Mouse (Mus musculus) cerebellum, postnatal 4 days (tissue): ENCODE results near the gene Smad6.

ENCODE experiments used
- DNase-seq, 2 experiments: peaks; one replicate each; pipeline ENCODE4 v3.0.0; 2022; ENCODE audit warnings: low spot score in 2 of 2, mixed read lengths in 1 of 2

The Smad6 gene

DNA sequence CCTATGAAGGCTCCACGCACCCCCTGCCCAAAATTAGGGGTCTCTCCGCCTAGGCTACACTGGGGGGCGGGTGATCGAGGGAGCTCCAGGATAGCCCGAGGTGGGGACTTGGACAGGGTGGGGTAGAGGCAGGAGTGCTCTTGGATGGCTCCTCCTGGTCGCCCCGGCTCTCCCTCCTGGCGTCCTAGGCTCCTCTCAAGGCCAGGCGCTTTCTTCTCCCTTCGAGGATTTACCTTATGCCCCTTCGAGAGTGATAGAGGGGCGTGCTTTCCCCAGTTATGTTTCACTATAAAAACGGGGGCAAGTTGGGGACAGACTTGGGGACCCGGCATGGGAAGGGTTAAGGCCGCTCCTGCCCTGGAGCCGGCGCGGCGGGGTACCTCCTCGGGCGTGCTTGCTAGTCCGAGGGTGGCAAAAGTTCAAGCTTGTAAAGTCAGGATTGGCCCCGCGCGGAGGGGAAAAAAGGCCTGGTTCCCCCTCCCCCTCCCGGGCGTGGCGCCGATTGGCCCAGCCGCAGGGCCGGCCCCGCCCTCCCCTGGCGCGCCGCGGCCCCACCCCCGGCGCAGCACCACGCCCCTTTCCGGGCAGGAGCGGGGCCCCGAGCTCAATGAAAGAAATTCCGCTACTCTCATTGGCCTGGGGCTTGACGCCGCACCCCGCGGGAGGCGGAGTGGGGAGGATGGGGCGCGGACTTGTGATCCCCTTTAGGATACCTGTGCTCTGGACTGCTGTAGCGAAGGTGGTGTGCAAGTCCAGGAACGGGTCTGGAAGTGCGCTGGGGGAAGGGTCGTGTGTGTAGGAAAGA, 905 bp upstream of the Smad6 start:
- DNase-seq = peak; percentile 75 to 82

DNA sequence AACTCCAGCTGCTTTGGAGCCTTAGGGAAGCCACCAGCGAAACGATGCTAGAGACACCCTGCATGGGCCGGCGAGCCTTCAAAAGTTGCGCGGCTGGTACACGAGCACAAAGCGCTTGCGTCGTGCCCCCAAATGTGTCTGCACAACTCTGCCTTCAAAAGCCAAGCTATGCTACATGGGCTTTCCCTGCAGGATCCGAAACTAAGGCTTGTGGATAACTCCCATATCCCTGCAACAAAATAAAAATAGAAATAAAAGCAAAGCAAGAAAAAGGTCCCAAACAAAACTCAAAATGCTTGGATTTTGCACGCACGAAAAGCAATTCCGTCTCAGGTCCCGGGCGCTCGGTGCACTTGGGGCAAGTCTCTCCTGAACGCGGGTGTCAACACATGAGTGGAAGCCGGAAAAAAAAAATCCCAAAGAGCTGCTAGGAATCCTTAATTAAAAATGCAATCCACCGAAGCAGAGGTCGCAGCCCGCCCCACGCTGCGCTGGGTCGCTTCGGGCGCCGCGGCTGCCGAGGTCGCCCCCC, 474 bp downstream of the Smad6 start:
- DNase-seq = no peak

DNA sequence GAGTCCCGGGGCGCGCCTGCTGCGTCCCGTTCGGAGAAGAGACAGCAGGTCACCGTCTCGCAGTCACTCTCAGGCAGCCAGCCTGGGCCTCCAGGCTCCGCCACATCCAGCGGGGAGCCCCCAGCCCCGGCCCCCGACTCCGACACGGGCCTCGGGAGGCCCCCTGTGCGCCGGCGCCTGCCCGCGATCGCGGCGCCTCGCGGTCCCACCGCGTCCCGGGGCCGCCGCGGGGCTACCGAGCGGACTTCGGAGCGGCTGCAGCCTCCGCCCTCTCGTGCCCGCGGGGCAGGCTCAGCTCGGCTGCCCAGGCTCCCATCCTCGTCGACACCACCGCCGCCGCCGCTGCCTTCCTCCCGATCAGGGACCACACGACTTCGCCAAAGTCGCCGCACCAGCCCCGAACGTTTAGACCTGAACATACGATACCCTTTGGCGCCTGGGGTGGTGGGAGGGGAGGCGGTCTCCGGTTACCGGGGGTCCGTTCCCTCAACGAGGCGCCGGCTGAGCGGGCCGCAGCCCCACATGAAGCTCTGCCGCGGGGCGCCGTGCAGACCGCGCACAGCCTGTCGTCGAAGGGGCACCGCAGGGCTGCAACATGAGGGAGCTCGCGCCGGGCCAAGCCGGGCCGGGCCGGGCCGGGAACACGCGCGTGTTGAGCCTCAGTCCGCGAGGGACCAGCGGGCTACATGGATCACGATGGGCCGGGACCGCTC, 1.1 kb downstream of the Smad6 start:
- DNase-seq = no peak

GRCm38 (mm10) chr9:64020171-64020605, 1.7 kb downstream of the Smad6 start:
- DNase-seq = no peak

DNA sequence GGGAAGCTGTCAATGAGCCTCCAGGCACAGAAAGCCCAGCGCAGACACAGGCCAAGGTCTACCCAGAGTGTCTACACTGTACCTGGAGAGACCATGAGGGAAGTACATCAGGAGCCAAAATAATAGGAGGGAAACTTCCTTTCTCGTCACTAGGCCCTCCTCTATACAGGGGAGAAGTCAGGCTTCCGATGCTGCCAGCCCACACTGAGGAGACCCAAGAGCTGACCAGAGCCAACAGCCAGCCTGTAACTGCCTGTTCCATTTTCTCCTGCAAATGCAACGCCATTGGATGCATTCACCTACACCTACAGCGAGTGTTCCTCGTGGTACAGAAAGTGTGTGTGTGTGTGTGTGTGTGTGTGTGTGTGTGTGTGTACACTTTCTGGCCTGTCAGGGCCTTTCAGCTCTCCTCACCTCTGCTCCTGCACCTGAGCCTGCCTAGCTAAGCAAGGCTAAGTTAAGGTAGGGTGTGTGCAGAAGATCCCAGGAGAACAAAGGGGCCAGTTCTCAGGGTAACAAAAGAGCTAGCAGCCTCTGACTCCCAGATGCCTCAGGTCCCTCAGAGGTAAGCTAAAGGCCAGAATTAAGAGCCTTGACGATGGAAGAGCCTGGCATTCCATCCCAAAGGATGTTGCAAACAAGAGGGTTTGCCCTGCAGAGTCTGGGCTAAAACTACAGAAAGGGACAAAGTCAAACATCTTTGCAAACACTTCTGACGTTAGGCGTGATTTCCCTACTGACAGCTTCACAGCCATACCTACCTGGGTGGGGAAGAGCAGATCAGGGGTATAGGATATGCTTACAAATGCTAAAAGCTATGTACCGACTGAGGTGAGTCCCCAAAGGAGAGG, 2.6 kb downstream of the Smad6 start:
- no peak for DNase-seq

GRCm38 (mm10) chr9:64017861-64018793, 3.7 kb downstream of the Smad6 start:
- DNase-seq = no peak

DNA sequence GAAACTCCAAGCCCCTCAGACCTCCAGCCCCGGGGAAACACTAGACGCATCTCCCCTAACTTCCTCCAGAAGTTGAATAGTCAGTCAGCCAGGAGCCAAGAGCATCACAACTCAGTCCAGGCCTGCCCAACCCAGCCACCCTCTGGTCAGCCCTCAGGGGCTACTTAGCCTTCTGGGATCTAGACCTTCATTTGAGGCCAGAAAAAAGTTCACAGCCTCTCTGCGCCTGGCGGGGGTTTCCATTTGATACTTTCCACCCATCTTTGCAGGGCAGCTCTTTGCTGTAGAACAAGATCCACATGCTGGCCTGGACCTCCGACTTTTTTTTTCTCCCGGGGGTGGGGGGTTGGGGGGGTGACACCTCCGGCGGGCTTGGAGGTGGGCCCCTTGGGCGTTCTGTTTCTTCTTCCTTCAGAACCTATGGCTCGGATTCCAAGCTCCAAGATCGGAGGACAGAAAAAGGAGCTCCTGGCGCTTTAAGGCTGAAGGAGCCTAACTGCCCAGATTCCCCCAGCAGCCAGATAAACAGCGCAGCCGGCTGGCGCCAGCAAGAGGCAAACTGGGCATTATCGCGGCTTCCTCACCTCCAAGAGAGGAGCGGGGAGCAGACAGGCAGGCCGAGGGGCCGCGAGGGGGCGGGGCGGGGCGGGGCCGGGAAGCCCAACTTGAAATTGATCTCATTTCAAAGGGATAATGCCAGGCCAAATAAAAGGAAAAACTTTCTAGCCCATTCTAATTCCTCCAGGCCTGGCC, 5.0 kb downstream of the Smad6 start:
- DNase-seq = no peak

DNA sequence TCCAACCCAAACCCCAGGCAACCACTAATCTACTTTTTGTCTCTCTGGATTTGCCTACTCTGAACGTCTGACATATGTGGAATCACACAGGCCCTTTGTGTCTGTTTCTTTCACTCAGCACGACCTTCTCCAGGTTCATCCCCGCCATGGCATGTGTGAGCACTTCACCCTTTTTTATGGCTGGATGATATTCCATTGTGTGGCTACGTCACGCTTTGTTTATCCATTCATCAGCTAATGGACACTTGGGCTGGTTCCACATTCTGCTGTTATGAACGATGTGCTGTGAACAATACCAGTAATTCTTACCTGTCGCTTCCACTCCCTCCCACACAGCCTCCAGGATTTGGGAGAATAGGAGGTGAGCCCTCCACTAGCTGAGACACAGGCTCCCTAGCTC, 5.8 kb downstream of the Smad6 start:
- DNase-seq = no peak

GRCm38 (mm10) chr9:64014801-64015200, 7.1 kb downstream of the Smad6 start:
- no peak for DNase-seq

GRCm38 (mm10) chr9:64011356-64011755, 10.5 kb downstream of the Smad6 start:
- no peak for DNase-seq

GRCm38 (mm10) chr9:64002981-64003380, 18.9 kb downstream of the Smad6 start:
- no peak for DNase-seq

GRCm38 (mm10) chr9:64001081-64001480, 20.8 kb downstream of the Smad6 start:
- DNase-seq = no peak

GRCm38 (mm10) chr9:64000085-64000484, 21.8 kb downstream of the Smad6 start:
- DNase-seq = no peak

- DNase-seq = no peak
These were observed 22.7 kb downstream of the Smad6 start for GRCm38 (mm10) chr9:63999194-63999593.

DNA sequence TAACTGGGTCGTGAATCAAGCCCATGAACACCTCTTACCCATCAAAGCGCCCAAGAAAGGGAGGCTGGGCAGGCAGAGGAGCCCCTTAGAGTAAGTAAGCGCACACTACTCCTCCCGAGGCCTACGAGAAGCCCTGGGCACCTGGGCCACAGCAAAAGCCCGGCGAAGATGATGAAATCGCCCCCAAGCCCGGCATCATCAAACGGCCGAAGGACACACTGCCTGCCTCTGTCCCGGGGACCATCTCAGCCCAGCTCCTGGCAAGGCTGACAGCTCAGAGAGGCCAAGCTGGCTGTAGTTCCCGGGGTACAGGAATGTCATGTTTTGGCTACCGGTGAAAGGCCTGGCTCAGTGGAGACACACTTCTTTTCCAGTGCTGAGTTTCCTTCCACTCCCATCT, 23.8 kb downstream of the Smad6 start:
- DNase-seq = no peak

DNA sequence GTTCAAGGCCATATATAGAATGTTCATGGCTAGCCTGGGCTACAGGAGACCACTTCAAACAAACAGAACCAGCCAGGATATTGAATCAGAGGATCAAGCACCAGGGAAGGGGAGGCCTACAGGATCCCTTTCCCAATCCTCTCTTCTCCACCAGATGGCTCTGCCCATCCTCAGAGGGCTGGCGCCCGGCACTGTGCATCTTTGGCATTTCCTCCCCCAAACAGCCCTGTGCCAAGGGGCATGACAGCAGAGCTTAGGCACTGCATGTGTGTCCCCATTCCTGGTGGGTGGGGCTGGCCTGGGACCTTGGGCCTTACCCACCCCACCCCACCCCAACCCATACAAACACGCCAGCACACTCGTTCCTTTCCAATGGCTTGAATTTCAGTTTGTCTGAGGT, 24.4 kb downstream of the Smad6 start:
- DNase-seq = peak in 1 of 2 experiments; percentile 26

- DNase-seq = no peak
These were observed 28.6 kb downstream of the Smad6 start for GRCm38 (mm10) chr9:63993256-63993655.

- DNase-seq = no peak
These were observed 29.1 kb downstream of the Smad6 start for GRCm38 (mm10) chr9:63992761-63993160.

GRCm38 (mm10) chr9:63991193-63991592, 30.7 kb downstream of the Smad6 start:
- DNase-seq = no peak

- no peak for DNase-seq
These were observed 32.2 kb downstream of the Smad6 start for GRCm38 (mm10) chr9:63989641-63990040.
